Mouse (Mus musculus): ENCODE results near the gene Ankrd54. TPM values are rescaled to one million over a fixed set of nuclear protein-coding genes. Genes with fewer than 3 reads are reported as not detected.

Gene Ankrd54
- polyA plus RNA-seq, 1 experiment: not detected

DNA sequence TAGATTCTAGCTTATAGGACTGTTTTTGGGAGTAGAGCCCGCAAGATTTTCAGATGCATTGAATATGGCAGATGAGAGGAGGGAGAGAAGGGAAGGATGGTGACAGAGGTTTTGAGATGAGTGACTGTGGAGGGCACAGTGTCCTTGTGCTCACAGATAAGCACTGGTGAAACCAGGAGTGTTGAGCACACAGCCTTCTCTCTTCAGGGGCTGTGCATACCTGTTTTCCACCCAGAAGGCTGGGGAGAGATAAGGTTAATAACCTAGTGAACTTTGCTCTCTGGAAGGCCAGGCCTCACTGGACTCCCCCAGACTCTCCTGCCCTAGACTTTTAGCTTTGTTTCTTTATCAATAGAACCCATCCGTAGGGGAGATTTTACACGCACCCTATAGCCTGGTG, 5.7 kb upstream of the Ankrd54 start:
- Histone ChIP-seq H3K27ac (ENCODE audit: insufficient read depth, low read depth, low read length) (no peak overlapping the region), H3K4me1 (ENCODE audit: control insufficient read depth, insufficient read depth, low read length) (no peaks in the 10 kb centered on the region), H3K4me3 (ENCODE audit: insufficient read depth, low read depth, low read length) (no peak overlapping the region)
- 81% methylated on average over 3 of the region's 3 CpGs for WGBS
- no peak for TF ChIP-seq POLR2A (IDR thresholded peaks at IDR 0.05; ENCODE audit: insufficient read depth, low read depth, low read length)
- no peak for TF ChIP-seq CTCF (IDR thresholded peaks at IDR 0.05; ENCODE audit: insufficient read depth, low read depth, low read length)

DNA sequence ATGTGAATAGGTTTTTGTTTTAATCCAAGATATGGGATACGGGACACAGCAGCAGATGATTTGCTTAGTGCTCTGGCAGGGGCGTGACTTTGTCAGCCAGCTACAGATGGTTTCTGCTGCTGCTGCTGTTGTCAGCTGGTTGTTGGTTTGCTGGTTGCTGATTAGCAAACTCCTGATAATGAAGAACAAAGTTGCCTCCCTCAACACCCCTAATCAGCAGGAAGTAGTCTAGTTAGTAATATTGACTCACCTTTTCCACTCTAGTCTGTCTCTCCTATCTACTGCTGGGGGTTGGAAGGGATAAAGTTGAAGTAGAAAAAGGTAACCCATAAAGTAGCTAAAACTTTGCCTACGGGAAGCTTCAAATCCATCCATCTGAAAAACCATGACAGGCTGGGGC, 4.9 kb upstream of the Ankrd54 start:
- no peak overlapping the region for H3K4me3 ChIP-seq (ENCODE audit: insufficient read depth, low read depth, low read length)
- no peak overlapping the region for H3K27ac ChIP-seq (ENCODE audit: insufficient read depth, low read depth, low read length)
- no peak for TF ChIP-seq CTCF (IDR thresholded peaks at IDR 0.05; ENCODE audit: insufficient read depth, low read depth, low read length)
- no peak for TF ChIP-seq POLR2A (IDR thresholded peaks at IDR 0.05; ENCODE audit: insufficient read depth, low read depth, low read length)
- no peaks in the 10 kb centered on the region for H3K4me1 ChIP-seq (ENCODE audit: control insufficient read depth, insufficient read depth, low read length)
- WGBS: 71% methylated on average over 3 of the region's 3 CpGs

- no peaks in the 10 kb centered on the region for H3K4me1 ChIP-seq (ENCODE audit: control insufficient read depth, insufficient read depth, low read length)
- 53% methylated on average over 2 of the region's 2 CpGs for WGBS
- no peak for TF ChIP-seq CTCF (IDR thresholded peaks at IDR 0.05; ENCODE audit: insufficient read depth, low read depth, low read length)
- no peak for TF ChIP-seq POLR2A (IDR thresholded peaks at IDR 0.05; ENCODE audit: insufficient read depth, low read depth, low read length)
These were observed 3.6 kb upstream of the Ankrd54 start for GRCm38 (mm10) chr15:79066276-79066675.

DNA sequence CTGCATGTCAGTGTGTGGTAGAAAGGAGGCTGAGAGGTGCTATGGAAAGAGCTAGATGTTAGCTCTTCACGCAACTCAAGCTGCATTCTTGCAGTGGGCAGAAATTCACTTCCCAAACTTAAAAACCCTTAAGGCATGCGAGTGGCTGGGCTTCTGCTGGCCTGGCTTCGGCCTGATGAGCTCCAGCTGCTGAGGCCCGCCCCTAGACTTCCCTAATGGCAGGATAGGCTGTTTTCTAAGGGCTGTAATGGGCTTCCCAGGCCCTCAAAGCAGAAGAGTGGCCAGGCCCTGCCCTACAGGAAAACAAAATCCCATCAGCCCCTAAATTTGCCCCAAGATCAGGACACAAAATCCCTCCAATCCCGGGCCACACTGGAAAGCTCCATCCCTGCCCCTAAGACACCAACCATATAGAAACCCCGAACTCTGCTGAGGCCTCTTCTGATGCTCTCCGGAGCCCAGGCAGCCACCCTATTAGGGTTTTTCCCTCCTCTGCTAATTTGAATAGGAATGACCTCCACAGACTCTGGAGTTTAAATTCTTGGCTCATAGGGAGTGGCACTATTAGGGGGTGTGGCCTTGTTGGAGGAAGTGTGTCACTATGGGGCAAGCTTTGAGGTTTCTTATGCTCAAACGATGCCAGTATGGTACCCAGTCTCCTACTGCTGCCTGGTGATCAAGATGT, 2.5 kb upstream of the Ankrd54 start:
- TF ChIP-seq POLR2A (IDR thresholded peaks at IDR 0.05; ENCODE audit: insufficient read depth, low read depth, low read length) (no peak), CTCF (IDR thresholded peaks at IDR 0.05; ENCODE audit: insufficient read depth, low read depth, low read length) (no peak)
- WGBS: 64% methylated on average over 8 of the region's 8 CpGs
- Histone ChIP-seq H3K4me3 (ENCODE audit: insufficient read depth, low read depth, low read length) (no peak overlapping the region), H3K4me1 (ENCODE audit: control insufficient read depth, insufficient read depth, low read length) (no peaks in the 10 kb centered on the region; the same call in 1 of the 2 replicates), H3K27ac (ENCODE audit: insufficient read depth, low read depth, low read length) (no peak overlapping the region)

More at GRCm38 (mm10) chr15:79066276-79066675, 3.6 kb upstream of the Ankrd54 start:
- H3K4me3 ChIP-seq (ENCODE audit: insufficient read depth, low read depth, low read length): no peak overlapping the region
- H3K27ac ChIP-seq (ENCODE audit: insufficient read depth, low read depth, low read length): no peak overlapping the region

- no peak for TF ChIP-seq POLR2A (IDR thresholded peaks at IDR 0.05; ENCODE audit: insufficient read depth, low read depth, low read length)
- no peak for TF ChIP-seq CTCF (IDR thresholded peaks at IDR 0.05; ENCODE audit: insufficient read depth, low read depth, low read length)
- no peak overlapping the region for H3K27ac ChIP-seq (ENCODE audit: insufficient read depth, low read depth, low read length)
- WGBS: 6% methylated on average over 14 of the region's 14 CpGs
- H3K4me3 ChIP-seq (ENCODE audit: insufficient read depth, low read depth, low read length): no peak overlapping the region
- no peaks in the 10 kb centered on the region; the same call in 1 of the 2 replicates for H3K4me1 ChIP-seq (ENCODE audit: control insufficient read depth, insufficient read depth, low read length)
These were observed 557 bp upstream of the Ankrd54 start for GRCm38 (mm10) chr15:79063160-79063740.

- 68% methylated on average over 14 of the region's 14 CpGs for WGBS
- Histone ChIP-seq H3K4me1 (ENCODE audit: control insufficient read depth, insufficient read depth, low read length) (no peaks in the 10 kb centered on the region; the same call in 1 of the 2 replicates), H3K4me3 (ENCODE audit: insufficient read depth, low read depth, low read length) (no peak overlapping the region), H3K27ac (ENCODE audit: insufficient read depth, low read depth, low read length) (no peak overlapping the region)
- no peak for TF ChIP-seq CTCF (IDR thresholded peaks at IDR 0.05; ENCODE audit: insufficient read depth, low read depth, low read length)
- TF ChIP-seq POLR2A (IDR thresholded peaks at IDR 0.05; ENCODE audit: insufficient read depth, low read depth, low read length): no peak
These were observed 1.7 kb downstream of the Ankrd54 start for GRCm38 (mm10) chr15:79060887-79061565.

DNA sequence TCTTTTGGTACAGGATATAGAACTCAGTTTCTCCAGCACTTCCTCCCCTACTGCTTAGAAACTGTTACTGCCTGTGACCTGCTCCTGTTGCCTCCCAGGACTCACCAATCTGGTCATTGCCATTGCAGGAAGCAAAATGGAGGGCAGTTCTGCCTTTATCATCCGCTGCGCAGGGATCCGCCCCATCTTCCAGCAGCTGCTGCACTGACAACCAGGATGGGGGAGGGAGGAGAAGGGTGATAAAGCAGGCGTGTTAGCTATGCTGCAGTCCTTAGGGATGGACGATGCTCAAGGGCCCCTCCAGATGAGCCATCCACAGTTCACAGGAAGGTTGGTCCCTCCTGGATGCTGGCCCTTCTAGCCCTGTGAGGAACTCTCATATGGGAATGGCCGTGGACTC, 4.8 kb downstream of the Ankrd54 start:
- TF ChIP-seq POLR2A (IDR thresholded peaks at IDR 0.05; ENCODE audit: insufficient read depth, low read depth, low read length) (no peak), CTCF (IDR thresholded peaks at IDR 0.05; ENCODE audit: insufficient read depth, low read depth, low read length) (no peak)
- Histone ChIP-seq H3K4me1 (ENCODE audit: control insufficient read depth, insufficient read depth, low read length) (no peaks in the 10 kb centered on the region; the same call in 1 of the 2 replicates), H3K4me3 (ENCODE audit: insufficient read depth, low read depth, low read length) (no peak overlapping the region), H3K27ac (ENCODE audit: insufficient read depth, low read depth, low read length) (no peak overlapping the region)
- 89% methylated on average over 6 of the region's 6 CpGs for WGBS

GRCm38 (mm10) chr15:79056601-79057000, 6.1 kb downstream of the Ankrd54 start:
- no peaks in the 10 kb centered on the region; the same call in 1 of the 2 replicates for H3K4me1 ChIP-seq (ENCODE audit: control insufficient read depth, insufficient read depth, low read length)
- H3K4me3 ChIP-seq (ENCODE audit: insufficient read depth, low read depth, low read length): no peak overlapping the region
- H3K27ac ChIP-seq (ENCODE audit: insufficient read depth, low read depth, low read length): no peak overlapping the region
- 89% methylated on average over 7 of the region's 7 CpGs for WGBS
- TF ChIP-seq POLR2A (IDR thresholded peaks at IDR 0.05; ENCODE audit: insufficient read depth, low read depth, low read length) (no peak), CTCF (IDR thresholded peaks at IDR 0.05; ENCODE audit: insufficient read depth, low read depth, low read length) (no peak)

DNA sequence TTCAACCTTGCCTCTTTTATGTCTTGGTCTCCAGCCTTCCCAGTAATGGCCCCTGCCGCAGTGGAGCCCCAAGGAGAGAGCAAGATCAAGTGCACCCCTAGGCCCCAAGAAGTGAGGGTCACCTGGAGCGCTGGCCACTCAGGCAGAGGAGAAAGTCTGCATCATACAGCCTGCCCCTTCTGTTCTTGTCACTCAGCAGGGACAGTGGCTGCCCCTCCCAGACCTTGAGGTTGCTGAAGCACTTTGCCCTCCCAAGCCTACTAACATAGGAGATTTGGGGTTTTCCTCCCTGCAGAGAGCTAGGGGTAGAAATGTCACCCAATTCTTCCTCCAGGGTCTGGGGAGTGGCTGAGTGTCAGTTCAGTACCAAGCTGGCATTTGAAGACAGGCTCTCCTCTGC, 10.3 kb downstream of the Ankrd54 start:
- no peak overlapping the region for H3K4me3 ChIP-seq (ENCODE audit: insufficient read depth, low read depth, low read length)
- no peak overlapping the region for H3K27ac ChIP-seq (ENCODE audit: insufficient read depth, low read depth, low read length)
- peaks cover 8% of the 10 kb centered on the region for H3K4me1 ChIP-seq (ENCODE audit: control insufficient read depth, insufficient read depth, low read length)
- no peak for TF ChIP-seq CTCF (IDR thresholded peaks at IDR 0.05; ENCODE audit: insufficient read depth, low read depth, low read length)
- TF ChIP-seq POLR2A (IDR thresholded peaks at IDR 0.05; ENCODE audit: insufficient read depth, low read depth, low read length): no peak
- 82% methylated on average over 2 of the region's 2 CpGs for WGBS
